Mouse (Mus musculus) macrophage (primary cell): Measurements from ENCODE around the gene Zfhx3. TPM values are rescaled to one million over a fixed set of nuclear protein-coding genes. Genes with fewer than 3 reads are reported as not detected.

Source experiments
- H3K27ac ChIP-seq: fragments of 350-480 bp; formaldehyde crosslinking; 2 replicates; pipeline ENCODE4 v1.9.0; 2021
- H3K36me3 ChIP-seq: fragments of 350-480 bp; formaldehyde crosslinking; 2 replicates; pipeline ENCODE4 v1.9.0; 2021; ENCODE audit errors: inconsistent target
- H3K4me3 ChIP-seq: fragments of 350-480 bp; formaldehyde crosslinking; 2 replicates; pipeline ENCODE4 v1.9.0; 2021; ENCODE audit errors: inconsistent target
- H3K79me2 ChIP-seq: fragments of 350-480 bp; formaldehyde crosslinking; 2 replicates; pipeline ENCODE4 v1.9.0; 2021; ENCODE audit errors: inconsistent target
- WGBS: methylation state at CpG from one replicate; pipeline ENCODE4 v1.1.7; 2026; ENCODE audit warnings: inconsistent platforms; ENCODE audit not compliant: missing documents; 5-methylcytosine and 5-hydroxymethylcytosine counted together
- polyA plus RNA-seq: library from polyadenylated mRNA; stranded (reverse); fragments of 250-400 nt; gene quantifications from 3 replicates; pipeline ENCODE4 v1.2.4, GENCODE M21; 2018; ENCODE audit warnings: inconsistent platforms

Zfhx3 gene
- polyA plus RNA-seq, 1 experiment from 2014 or later, result 5.3 TPM

DNA sequence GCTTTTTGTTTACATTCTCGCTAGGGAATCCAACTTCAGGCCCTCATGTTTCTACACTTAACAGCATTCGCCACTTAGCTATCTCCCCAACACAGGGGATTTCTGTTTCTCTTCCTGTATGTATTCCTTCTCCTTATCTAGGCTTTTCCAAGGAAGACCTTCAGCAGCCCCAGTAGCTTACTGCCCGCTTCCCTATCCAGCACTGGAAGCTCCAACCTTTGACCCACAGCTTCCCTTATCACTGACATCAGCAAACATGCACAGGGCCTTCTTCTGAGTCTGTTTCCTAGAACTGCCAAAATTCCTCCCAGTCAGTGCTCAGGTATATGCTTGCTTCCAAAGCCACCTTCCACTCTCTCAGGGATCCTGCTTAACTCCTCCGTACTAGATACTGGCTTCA lies 29.8 kb downstream of the Zfhx3 start:
- WGBS, result 92% methylated on average over 4 of the region's 4 CpGs
- Histone ChIP-seq H3K79me2 (no peaks in the 10 kb centered on the region), H3K36me3 (no peaks in the 10 kb centered on the region), H3K4me3 (no peak overlapping the region), H3K27ac (no peak overlapping the region)

DNA sequence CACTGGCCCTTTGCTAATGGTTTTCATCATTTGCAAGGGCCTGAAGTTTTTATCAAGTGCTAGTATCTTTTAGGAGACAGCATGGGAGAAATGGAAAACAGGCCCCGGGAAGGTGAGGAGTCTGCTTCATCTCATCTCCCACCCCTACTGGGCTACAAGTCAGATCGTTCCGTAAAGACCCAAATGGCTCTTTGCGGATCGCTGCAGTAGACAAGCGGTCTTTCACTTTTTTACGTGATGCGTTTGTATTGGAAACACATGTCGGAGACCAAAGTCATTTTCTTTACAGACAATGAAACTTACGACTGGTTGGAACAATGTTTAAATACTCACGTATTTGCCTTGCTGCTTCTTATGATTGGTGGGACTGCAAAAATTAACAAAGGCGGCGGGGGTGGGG lies 32.0 kb downstream of the Zfhx3 start:
- WGBS, result 92% methylated on average over 13 of the region's 13 CpGs
- no peak overlapping the region for H3K27ac ChIP-seq
- no peaks in the 10 kb centered on the region for H3K36me3 ChIP-seq
- H3K4me3 ChIP-seq, result no peak overlapping the region
- H3K79me2 ChIP-seq, result no peaks in the 10 kb centered on the region

- Histone ChIP-seq H3K27ac (no peak overlapping the region), H3K36me3 (no peaks in the 10 kb centered on the region), H3K4me3 (no peak overlapping the region), H3K79me2 (no peaks in the 10 kb centered on the region)
- 93% methylated on average over 1 of the region's 1 CpGs for WGBS
Observed at GRCm38 (mm10) chr8:107978247-107978646, 35.8 kb downstream of the Zfhx3 start.

DNA sequence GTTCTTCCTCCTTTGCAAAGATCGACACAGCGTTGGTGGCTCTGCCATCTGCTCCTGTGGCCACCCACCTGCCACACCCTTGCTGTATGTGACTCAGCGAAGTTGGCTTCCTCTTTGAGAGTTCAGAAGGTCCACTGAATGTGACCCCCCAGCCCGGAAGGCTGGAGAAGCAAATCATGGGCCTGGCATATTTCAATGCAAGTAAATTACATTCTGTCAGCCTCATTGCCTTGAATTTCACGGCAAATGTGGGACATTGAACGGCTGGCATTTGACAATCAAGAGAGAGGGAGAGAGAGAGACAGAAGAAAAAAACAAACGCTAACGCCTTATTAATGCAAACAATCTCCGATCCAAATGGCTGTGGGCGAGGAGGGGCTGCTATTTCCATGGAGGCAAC lies 38.2 kb downstream of the Zfhx3 start:
- WGBS, result 20% methylated on average over 10 of the region's 10 CpGs
- no peak overlapping the region for H3K27ac ChIP-seq
- H3K79me2 ChIP-seq, result no peaks in the 10 kb centered on the region
- H3K4me3 ChIP-seq, result no peak overlapping the region
- no peaks in the 10 kb centered on the region for H3K36me3 ChIP-seq

DNA sequence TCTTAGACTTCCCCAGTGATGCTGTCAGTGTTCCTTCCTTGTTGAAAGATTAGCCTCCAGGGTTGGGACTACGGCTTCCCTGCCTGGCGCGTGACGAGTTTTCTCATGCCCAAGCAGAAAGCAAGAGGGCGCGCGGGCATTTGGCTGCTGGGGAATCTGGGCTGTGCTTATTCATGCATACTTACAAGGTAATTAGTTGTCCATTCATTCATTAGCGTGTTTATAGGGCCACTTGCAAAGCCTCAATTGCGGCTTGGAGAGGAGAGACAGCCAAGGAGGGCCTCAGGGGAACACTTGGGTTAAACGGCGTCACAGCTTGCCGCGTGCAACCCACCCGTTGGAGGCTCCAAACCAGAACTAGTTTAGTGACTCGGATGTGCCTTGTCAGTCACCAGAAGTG lies 44.2 kb downstream of the Zfhx3 start:
- no peaks in the 10 kb centered on the region for H3K36me3 ChIP-seq
- no peak overlapping the region for H3K27ac ChIP-seq
- no peaks in the 10 kb centered on the region for H3K79me2 ChIP-seq
- no peak overlapping the region for H3K4me3 ChIP-seq
- 89% methylated on average over 15 of the region's 15 CpGs for WGBS

DNA sequence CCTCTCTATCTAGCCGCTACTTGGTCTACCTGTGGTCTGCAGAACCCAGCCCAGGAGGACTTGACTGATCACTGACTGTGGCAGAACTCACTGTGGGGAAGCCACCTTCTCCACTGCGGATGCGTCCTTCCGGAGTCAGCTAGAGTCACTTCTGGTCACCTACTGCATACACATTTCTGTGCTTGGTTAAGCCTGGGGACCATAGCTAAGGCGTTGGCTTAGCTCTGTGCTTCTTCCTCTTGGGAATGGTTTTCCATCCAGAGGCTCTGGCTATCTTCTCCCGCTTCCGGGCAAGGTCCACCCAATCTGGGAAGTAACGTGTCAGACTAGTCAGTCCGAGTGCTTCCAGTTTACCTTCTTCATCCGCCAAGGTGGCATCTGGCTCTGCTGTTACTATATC lies 56.4 kb downstream of the Zfhx3 start:
- Histone ChIP-seq H3K79me2 (no peaks in the 10 kb centered on the region), H3K36me3 (no peaks in the 10 kb centered on the region), H3K4me3 (no peak overlapping the region), H3K27ac (no peak overlapping the region)
- WGBS, result 95% methylated on average over 10 of the region's 10 CpGs

DNA sequence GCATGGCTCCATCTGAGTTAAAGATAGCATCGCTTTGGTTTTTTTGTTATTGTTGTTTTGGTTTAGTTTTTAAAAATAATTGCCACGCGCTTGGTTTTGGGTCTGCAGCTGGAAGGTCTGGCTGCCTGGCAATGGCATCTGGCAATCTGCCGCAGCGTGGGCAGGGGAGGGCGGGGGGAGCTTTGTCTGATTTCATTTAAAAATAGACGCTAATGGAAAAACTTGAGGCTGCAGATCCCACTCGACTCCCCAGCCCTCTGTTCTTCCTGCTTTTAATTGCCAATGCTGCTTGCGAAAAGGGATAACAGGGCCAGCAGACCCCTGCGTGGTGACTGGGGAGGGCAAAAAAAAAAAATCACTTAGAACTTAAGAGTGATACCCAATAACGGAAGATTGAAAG lies 69.1 kb downstream of the Zfhx3 start:
- H3K36me3 ChIP-seq, result no peaks in the 10 kb centered on the region
- H3K27ac ChIP-seq, result no peak overlapping the region
- H3K4me3 ChIP-seq, result no peak overlapping the region
- 85% methylated on average over 11 of the region's 11 CpGs for WGBS
- no peaks in the 10 kb centered on the region for H3K79me2 ChIP-seq

GRCm38 (mm10) chr8:108017727-108018126 lies 75.3 kb downstream of the Zfhx3 start:
- H3K79me2 ChIP-seq, result no peaks in the 10 kb centered on the region
- no peak overlapping the region for H3K4me3 ChIP-seq
- no peaks in the 10 kb centered on the region for H3K36me3 ChIP-seq
- H3K27ac ChIP-seq, result no peak overlapping the region
- WGBS, result 99% methylated on average over 5 of the region's 5 CpGs

DNA sequence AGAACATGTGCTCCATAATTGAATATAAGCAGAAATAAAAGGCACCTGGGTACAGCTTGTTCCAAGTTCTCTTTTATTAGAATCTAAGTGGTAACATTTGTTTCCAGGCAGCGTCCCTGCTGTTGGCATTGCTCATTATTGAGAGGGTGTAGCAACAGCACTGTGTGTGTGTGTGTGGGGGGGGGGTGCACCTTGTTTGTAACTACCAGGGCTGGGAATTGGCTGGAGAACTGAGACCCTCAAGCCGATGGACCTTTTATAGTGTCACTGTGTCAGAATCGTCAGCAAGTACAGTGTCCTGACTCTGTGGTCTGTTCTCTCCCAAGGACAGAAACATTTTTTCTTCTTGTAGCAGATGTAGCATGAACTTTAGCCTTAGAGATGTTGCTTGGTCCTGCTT lies 77.2 kb downstream of the Zfhx3 start:
- no peak overlapping the region for H3K27ac ChIP-seq
- WGBS, result 84% methylated on average over 3 of the region's 3 CpGs
- no peaks in the 10 kb centered on the region for H3K79me2 ChIP-seq
- no peaks in the 10 kb centered on the region for H3K36me3 ChIP-seq
- no peak overlapping the region for H3K4me3 ChIP-seq

DNA sequence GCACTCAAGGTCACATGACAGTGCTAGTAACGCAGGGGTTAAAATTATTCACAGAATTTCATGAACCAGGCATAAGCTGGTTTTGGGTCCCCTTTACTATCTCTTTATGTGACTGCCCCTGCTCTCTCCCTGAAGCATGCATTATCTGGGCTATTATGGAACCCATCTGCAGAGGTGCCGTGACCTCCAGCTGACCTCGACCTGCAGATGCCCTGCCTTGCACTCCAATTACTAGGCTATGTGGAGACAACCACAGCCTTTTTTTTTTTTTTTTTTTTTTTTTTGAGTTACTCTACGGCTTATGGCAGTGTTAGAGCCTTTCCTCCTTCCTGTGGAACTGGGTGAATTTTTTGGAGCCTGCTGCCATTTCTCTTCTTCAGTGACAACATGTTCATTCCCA lies 80.0 kb downstream of the Zfhx3 start:
- WGBS, result 86% methylated on average over 4 of the region's 4 CpGs
- no peaks in the 10 kb centered on the region for H3K79me2 ChIP-seq
- H3K27ac ChIP-seq, result no peak overlapping the region
- H3K36me3 ChIP-seq, result no peaks in the 10 kb centered on the region
- H3K4me3 ChIP-seq, result no peak overlapping the region

GRCm38 (mm10) chr8:108024331-108024730 lies 81.9 kb downstream of the Zfhx3 start:
- Histone ChIP-seq H3K27ac (no peak overlapping the region), H3K4me3 (no peak overlapping the region), H3K36me3 (no peaks in the 10 kb centered on the region), H3K79me2 (no peaks in the 10 kb centered on the region)
- WGBS, result 86% methylated on average over 4 of the region's 4 CpGs

DNA sequence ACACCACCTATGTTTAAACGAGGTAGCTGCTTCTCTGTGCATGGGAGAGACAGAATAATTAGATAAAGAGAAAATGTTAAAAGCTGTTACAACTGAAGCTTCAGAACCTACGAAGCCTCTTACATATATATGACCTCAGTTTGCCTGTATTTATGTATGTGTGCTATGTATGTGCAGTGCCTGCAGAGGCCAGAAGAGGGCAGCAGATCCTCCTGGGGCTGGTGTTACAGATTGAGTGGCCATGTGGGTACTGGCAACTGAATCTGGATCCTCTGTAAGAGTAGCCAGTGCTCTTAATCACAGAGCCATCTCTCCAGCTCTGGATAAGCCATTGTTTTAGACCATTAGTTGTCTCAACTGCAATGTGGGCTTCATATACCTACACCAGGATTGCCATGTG lies 82.8 kb downstream of the Zfhx3 start:
- 92% methylated on average over 2 of the region's 2 CpGs for WGBS
- Histone ChIP-seq H3K79me2 (no peaks in the 10 kb centered on the region), H3K4me3 (no peak overlapping the region), H3K27ac (no peak overlapping the region), H3K36me3 (no peaks in the 10 kb centered on the region)

DNA sequence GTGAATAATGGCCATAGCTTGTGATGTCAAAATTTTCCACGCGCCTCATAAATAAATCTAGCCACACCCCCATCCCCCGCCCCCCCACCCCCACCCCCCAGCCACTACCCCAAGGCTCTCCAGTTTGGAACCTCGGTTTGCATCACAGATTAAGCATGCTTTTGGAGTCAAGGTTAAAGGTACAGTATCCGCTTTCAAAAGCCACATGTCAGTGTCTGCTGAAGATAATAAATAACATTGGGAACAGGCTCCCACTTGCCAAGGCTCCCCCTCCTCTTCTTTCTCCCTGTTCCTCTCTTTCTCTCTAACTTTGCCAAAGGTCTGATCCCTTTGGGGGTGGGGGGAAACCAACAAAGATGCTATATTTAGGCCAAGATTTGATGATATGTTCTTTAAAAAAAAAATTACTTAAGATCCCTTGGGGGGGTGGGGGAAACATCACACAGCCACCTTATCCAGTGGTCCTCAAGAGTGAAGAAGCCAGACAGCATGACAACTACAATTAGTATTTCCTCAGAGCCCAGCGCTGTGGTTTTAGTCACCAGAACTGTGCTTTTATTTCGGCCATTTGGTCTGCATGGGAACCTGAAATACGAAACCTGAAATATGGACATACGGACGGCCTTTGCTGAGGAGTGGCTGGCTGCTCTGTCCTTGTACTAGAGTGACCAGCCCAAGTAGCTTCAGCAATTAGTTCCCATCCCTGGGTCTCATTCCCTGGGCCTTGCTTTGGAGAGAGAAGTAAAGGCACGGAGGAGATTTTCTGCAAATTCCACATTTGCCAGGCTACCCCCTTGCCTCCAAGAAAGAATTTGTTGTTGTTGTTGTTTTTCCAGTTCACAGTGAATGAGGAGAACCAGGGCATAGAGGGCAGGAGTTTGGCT lies 84.4 kb downstream of the Zfhx3 start:
- Histone ChIP-seq H3K79me2 (no peaks in the 10 kb centered on the region), H3K4me3 (no peak overlapping the region), H3K27ac (no peak overlapping the region), H3K36me3 (no peaks in the 10 kb centered on the region)
- WGBS, result 76% methylated on average over 11 of the region's 11 CpGs

GRCm38 (mm10) chr8:108027561-108028025 lies 85.1 kb downstream of the Zfhx3 start:
- H3K79me2 ChIP-seq, result no peaks in the 10 kb centered on the region
- 66% methylated on average over 20 of the region's 20 CpGs for WGBS
- H3K27ac ChIP-seq, result no peak overlapping the region
- H3K4me3 ChIP-seq, result no peak overlapping the region
- H3K36me3 ChIP-seq, result no peaks in the 10 kb centered on the region

DNA sequence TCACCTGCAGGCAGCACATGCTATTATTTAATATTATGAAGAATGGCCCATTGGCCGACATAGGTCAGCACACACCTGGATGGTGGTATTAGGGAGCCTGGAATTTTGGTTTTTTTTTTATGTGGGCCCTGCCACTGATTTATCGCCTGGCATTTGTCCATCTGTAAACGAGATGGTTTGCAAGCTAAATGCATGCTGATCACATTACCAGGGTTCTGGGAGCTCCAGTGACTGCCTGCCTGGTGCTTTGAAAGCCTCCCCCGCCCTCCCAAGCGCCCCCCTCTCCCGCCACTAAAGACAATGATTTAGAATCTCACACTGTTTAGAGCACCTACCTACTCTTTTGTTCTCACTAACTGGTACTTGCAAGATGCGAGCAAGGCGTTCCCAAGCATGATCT lies 86.0 kb downstream of the Zfhx3 start:
- no peaks in the 10 kb centered on the region for H3K36me3 ChIP-seq
- H3K4me3 ChIP-seq, result no peak overlapping the region
- 83% methylated on average over 8 of the region's 8 CpGs for WGBS
- H3K27ac ChIP-seq, result no peak overlapping the region
- H3K79me2 ChIP-seq, result no peaks in the 10 kb centered on the region

DNA sequence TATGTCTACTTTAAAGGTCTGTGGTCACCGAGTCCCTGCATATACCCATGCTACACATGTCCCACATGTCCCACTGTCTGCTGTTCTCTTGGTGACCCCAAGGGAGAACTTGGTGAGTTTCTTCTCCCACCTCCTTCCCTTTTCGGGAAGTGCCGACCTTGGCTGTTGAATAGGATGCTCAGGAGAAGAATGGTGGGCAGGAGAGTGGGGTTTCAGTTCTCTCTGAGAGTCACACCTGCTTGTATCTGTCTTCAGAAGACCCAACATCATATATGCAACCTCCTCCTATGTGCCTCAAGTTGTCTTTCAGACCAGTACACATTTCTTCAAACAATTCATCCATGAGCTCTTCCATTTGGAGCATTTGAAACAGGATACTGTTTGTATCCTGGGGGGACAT lies 88.7 kb downstream of the Zfhx3 start:
- Histone ChIP-seq H3K36me3 (no peaks in the 10 kb centered on the region), H3K4me3 (no peak overlapping the region), H3K27ac (no peak overlapping the region), H3K79me2 (no peaks in the 10 kb centered on the region)
- WGBS, result 83% methylated on average over 3 of the region's 3 CpGs
